Mouse (Mus musculus) megakaryocyte, embryonic 14.5 days (primary cell): Measurements from ENCODE around the gene Sardh.

ENCODE experiments used
- FLI1 ChIP-seq: IDR thresholded peaks from 2 replicates; pipeline ENCODE4 v1.6.1; 2012; ENCODE audit warnings: low read length, inconsistent platforms, mixed read lengths
- GATA1 ChIP-seq: IDR thresholded peaks from 3 replicates; pipeline ENCODE4 v1.6.1; 2012; ENCODE audit warnings: mixed read lengths, low read length, inconsistent platforms, borderline replicate concordance

- TF ChIP-seq GATA1 (no peak), FLI1 (no peak)
Observed at GRCm38 (mm10) chr2:27278859-27279258, 30.7 kb upstream of the Sardh start.
